Mouse (Mus musculus) subcutaneous adipose tissue, adult 2 months (tissue): ENCODE results near the gene Grm5. TPM values are rescaled to one million over a fixed set of nuclear protein-coding genes. Genes with fewer than 3 reads are reported as not detected.

Experiments used
- polyA plus RNA-seq: library from polyadenylated mRNA; depleted of rRNA; stranded (reverse); fragments of >200 nt; gene quantifications from 2 replicates; pipeline ENCODE4 v1.2.3, GENCODE M21; 2012; ENCODE audit warnings: low replicate concordance; rRNA removed

The Grm5 gene
- polyA plus RNA-seq = not detected in 2 replicates

GRCm38 (mm10) chr7:87583868-87584267 is at the start of gene Grm5:
Gene Grm5 (plus strand): TSS chr7:87584168.

Other genes starting within 250 kb of the Grm5 start
- gene Tyr, start 90.7 kb upstream of the Grm5 start, polyA plus RNA-seq = not detected in 2 replicates